Mouse (Mus musculus): ENCODE measurements around the gene Klrb1a.
"Not testable (repeated sequence)": the region's sequence is repeated elsewhere in the genome, so short reads cannot be mapped to it uniquely, and the experiment has no call there.

Gene Klrb1a

DNA sequence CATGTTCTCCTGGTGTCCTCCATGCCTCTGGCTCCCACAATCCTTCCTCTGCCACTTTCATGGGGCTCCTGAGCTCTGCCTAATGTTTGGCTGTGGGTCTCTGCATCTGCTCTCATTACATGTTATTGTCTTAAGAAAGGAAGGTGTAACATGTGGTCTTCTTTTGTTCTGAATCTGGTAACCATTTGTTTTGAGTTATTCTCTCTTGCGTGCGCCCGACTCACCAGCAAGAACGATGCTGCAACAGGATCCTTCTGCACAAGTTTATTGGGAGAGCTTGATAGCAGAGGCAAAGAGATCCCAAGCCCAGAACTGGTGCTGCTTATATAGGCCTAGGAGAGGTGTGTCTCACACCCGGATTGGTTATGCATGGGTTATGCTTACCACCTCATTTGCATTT, at the start of gene Klrb1a:
TSS of gene Klrb1a (minus strand) at position 101 of the 400 bp plus-strand sequence.
- in situ Hi-C loops (cut with MboI; ENCODE audit: low pct_unique_long_range_greater_than_20kb in 1 of 2, low sequenced_read_pairs in 2 of 2, unreplicated experiment in 1 of 2), result loop anchor here in 1 of 2 experiments (25.0 kb wide), 1 partner anchor 614 kb away; no protein-coding TSS in a partner anchor

GRCm38 (mm10) chr6:128669936-128670335, 46.6 kb upstream of the Klrb1a start:
- in situ Hi-C loops (cut with MboI; ENCODE audit: low pct_unique_long_range_greater_than_20kb in 1 of 2, low sequenced_read_pairs in 2 of 2, unreplicated experiment in 1 of 2), result no loop called here

DNA sequence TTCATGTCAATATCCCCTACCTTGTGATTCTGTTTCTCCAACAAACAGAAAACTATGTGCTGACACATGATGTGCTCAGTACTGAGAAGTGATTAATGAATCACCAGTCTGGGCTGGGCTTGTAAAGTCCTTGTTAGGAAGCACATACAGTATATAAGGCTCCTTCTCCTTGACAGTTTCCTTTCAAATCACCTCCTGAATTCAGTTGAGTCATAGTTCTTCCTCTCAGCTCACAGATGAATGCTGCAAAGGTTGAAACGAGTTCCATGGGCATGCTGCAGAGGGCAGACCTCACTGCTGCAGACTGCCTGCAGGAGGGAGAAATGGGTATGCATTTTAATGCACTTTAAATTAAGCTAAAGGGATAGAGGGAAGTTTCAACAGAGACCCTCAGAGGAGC, 38.9 kb upstream of the Klrb1a start, which contains the start of gene Clec2h:
TSS of gene Clec2h (plus strand) at position 180 of the 400 bp plus-strand sequence.
- in situ Hi-C loops (cut with MboI; ENCODE audit: low pct_unique_long_range_greater_than_20kb in 1 of 2, low sequenced_read_pairs in 2 of 2, unreplicated experiment in 1 of 2), result no loop called here

DNA sequence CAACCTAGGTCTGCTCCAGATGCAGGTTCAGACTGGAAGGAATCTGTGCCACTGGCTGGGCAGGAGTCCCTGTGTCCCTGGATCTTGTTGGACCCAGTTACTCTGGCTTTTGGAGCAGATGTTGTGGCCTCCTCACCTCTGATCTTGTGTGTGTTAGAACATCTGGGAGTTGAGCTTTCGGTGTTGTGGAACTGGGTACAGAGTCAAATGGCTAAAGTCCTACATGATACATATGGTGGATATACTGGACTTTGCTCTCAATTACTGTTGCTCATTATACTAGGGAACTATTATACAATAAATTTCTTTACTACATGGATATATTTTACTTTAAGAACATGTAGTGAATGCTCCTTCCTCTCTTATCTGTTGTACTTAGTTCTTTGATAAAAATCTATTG, 37.9 kb upstream of the Klrb1a start:
- in situ Hi-C loops (cut with MboI; ENCODE audit: low pct_unique_long_range_greater_than_20kb in 1 of 2, low sequenced_read_pairs in 2 of 2, unreplicated experiment in 1 of 2), result no loop called here

DNA sequence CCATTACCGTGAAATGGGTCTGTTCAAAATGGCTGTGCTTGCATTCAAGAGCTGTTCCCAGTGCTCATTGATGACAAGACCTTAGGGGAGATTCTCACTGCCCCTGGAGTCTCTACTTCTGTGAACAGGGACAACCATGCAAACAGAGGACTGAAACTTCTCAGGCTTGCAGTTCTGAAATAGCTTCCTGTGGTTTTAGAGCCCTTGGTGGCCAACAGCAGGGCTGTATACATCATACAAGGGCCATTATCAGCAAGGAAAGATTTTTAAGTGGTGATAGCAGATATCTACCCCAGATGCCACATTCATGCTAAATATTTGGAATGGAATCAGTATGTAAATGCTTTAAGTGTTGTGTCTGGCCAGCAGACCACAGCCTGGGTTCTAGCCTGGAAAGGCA, 29.6 kb upstream of the Klrb1a start:
- in situ Hi-C loops (cut with MboI; ENCODE audit: low pct_unique_long_range_greater_than_20kb in 1 of 2, low sequenced_read_pairs in 2 of 2, unreplicated experiment in 1 of 2), result no loop called here

GRCm38 (mm10) chr6:128650827-128651226, 27.5 kb upstream of the Klrb1a start:
- in situ Hi-C loops (cut with MboI; ENCODE audit: low pct_unique_long_range_greater_than_20kb in 1 of 2, low sequenced_read_pairs in 2 of 2, unreplicated experiment in 1 of 2), result not testable (repeated sequence)

DNA sequence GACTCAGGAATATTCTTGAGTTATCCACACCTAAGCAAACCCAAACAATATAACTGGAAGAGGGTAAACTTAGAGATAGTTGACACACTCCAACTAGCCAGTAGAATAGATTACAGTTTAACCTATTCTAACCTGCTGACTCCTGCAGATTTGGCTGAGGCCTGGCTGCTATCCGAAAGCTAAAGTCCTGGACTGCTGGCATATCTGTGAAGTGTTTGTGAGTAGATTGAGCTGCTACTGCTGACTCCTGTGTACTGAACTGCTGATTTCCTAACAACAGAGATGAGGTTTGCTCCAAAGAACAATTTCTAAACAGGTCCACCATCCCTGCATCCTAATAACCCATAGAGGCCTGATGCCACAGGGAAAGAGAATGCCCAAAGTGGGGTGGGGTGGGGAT, 26.9 kb upstream of the Klrb1a start:
- in situ Hi-C loops (cut with MboI; ENCODE audit: low pct_unique_long_range_greater_than_20kb in 1 of 2, low sequenced_read_pairs in 2 of 2, unreplicated experiment in 1 of 2), result no loop called here

DNA sequence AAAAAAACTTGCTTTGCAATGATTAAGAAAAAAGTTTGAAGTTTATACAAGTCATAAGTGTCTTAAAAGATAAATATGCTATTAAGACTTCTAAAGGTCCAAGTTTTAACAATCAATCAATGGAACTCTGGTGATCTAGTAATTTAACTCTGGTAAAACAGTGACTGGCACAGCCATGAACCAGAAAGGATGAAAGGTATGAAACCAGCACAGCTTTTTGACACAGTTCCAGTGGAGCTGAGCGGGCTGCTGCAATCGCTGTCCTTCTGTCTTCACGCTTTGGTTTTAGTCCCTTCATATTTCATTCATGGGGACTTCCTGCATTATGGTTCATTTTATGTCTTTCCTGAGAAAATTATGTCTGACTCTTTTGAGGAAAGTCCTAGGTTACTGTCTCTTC, 26.3 kb upstream of the Klrb1a start:
- in situ Hi-C loops (cut with MboI; ENCODE audit: low pct_unique_long_range_greater_than_20kb in 1 of 2, low sequenced_read_pairs in 2 of 2, unreplicated experiment in 1 of 2), result no loop called here

DNA sequence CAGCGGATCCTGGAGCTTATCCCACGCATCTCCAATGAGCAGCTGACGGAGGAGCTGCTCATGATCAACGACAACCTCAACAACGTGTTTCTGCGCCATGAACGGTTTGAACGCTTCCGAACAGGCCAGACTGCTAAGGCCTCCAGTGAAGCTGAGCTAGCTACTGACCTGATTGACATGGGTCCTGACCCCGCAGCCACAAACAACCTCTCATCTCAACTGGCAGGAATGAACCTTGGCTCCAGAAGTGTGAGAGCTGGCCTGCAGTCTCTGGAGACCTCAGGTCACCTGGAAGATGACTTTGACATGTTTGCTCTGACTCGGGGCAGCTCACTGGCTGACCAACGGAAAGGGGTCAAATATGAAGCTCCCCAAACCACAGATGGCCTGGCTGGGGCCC, 22.4 kb upstream of the Klrb1a start:
- in situ Hi-C loops (cut with MboI; ENCODE audit: low pct_unique_long_range_greater_than_20kb in 1 of 2, low sequenced_read_pairs in 2 of 2, unreplicated experiment in 1 of 2), result not testable (repeated sequence)

GRCm38 (mm10) chr6:128644694-128645093, 21.4 kb upstream of the Klrb1a start:
- in situ Hi-C loops (cut with MboI; ENCODE audit: low pct_unique_long_range_greater_than_20kb in 1 of 2, low sequenced_read_pairs in 2 of 2, unreplicated experiment in 1 of 2), result not testable (repeated sequence)

- in situ Hi-C loops (cut with MboI; ENCODE audit: low pct_unique_long_range_greater_than_20kb in 1 of 2, low sequenced_read_pairs in 2 of 2, unreplicated experiment in 1 of 2), result no loop called here
Observed at GRCm38 (mm10) chr6:128643999-128644398, 20.7 kb upstream of the Klrb1a start.

GRCm38 (mm10) chr6:128641116-128641716, 17.9 kb upstream of the Klrb1a start:
- in situ Hi-C loops (cut with MboI; ENCODE audit: low pct_unique_long_range_greater_than_20kb in 1 of 2, low sequenced_read_pairs in 2 of 2, unreplicated experiment in 1 of 2), result no loop called here

DNA sequence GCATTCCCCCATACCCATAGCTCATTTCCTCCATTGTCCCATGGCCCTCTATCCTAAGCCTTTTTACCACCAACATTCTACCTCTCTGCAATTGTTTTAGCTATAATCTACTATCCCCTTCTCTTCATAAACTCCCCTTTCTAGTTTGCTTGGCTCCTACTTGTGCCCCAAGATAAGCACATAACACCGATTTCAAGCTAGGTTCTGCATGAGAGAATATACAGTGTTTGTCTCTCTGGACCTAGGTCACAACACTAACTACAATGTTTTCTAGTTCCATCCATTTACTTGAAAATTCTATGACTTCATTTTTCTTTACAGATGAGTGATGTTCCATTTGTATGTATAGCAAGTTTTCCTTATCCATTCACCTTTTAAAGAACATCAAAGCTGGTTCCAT, 17.3 kb upstream of the Klrb1a start:
- in situ Hi-C loops (cut with MboI; ENCODE audit: low pct_unique_long_range_greater_than_20kb in 1 of 2, low sequenced_read_pairs in 2 of 2, unreplicated experiment in 1 of 2), result no loop called here

DNA sequence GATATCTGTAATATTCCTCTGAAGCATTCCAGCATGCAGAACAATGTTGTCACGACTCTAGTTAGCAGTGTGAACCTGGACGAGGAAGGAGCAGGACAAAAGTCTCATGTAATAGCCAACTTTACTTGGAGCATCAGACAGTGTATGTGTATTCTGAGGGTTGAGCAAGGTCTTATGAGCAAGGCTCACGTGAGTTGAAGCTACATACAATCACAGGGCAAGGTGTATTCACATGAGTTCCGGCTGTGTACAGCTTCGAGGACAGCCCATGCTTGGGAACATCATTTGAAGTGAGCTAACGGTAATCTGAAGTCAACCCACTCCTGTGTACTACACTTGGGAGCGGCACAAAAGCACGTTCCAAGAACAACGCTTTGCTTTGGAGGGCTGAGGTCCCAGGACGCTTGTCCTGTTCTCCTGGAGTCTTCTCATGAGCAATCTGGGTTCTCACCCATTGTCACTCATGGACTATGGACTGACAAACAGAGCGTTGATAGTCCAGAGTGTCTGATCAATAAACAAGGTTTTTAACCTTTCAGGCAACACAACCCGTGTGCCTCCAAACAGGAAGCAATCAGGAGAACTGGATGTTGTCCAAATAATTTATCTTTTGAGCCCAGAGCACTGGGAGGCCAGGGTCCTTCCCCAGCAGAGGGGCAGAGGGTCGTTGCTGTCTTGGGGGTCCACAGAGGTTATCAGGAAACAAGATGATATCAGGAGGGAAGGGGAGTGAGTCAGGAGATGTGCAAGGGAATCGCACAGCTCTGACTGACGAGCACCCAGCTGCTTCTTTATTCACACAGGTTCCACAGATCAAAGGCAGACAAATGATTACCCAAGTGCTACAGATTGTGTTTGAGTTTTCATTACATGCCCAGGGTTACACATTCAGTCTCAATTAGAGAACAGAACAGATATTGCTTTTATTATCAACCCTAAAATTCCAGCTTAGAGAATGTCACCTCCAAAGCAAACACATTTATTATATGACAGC, 7.9 kb upstream of the Klrb1a start:
- in situ Hi-C loops (cut with MboI; ENCODE audit: low pct_unique_long_range_greater_than_20kb in 1 of 2, low sequenced_read_pairs in 2 of 2, unreplicated experiment in 1 of 2), result not testable (repeated sequence)

- in situ Hi-C loops (cut with MboI; ENCODE audit: low pct_unique_long_range_greater_than_20kb in 1 of 2, low sequenced_read_pairs in 2 of 2, unreplicated experiment in 1 of 2), result loop anchor here (5.0 kb wide), 2 partner anchors 122 to 162 kb away; no protein-coding TSS in a partner anchor
Observed at GRCm38 (mm10) chr6:128629771-128630739, 6.7 kb upstream of the Klrb1a start.

DNA sequence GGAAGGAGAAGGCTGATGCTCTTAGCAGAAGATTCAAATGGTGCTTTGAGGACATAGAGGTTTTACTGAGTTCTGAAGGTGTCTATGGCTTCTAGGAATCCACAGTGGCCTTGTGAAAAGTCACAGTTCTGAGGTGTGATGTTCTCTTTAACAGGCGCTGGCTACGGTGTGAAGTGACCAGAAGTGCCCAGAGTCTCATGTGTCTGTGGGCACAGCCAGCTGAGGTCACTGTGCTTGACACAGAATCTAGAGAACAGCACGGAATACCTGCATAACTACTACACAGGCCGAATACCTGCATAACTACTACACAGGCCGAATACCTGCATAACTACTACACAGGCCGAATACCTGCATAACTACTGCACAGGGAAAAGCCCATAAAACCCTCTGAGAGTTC, 1.9 kb upstream of the Klrb1a start:
- in situ Hi-C loops (cut with MboI; ENCODE audit: low pct_unique_long_range_greater_than_20kb in 1 of 2, low sequenced_read_pairs in 2 of 2, unreplicated experiment in 1 of 2), result loop anchor here (5.0 kb wide), 2 partner anchors 127 to 167 kb away; no protein-coding TSS in a partner anchor

DNA sequence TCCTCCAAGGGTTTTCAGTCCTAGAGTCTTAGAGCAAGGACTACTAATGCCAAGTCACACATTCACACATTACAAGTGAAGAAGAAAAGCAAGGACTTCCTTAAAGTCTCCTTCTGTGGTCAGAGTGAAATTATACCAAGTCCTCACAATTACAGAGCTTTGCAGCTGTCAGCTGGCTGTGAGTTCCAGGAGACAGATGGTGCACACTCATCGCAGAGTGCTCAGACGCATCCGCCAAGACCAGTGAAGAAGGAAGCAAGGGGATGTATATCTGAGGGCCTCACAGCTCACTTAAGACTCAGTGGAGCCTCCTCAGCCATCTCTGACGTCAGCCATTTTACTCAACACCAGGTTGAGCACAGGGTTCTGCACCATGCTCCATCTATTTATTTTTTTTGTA, 1.1 kb upstream of the Klrb1a start:
- in situ Hi-C loops (cut with MboI; ENCODE audit: low pct_unique_long_range_greater_than_20kb in 1 of 2, low sequenced_read_pairs in 2 of 2, unreplicated experiment in 1 of 2), result loop anchor here in 1 of 2 experiments (25.0 kb wide), 1 partner anchor 613 kb away; no protein-coding TSS in a partner anchor

- in situ Hi-C loops (cut with MboI; ENCODE audit: low pct_unique_long_range_greater_than_20kb in 1 of 2, low sequenced_read_pairs in 2 of 2, unreplicated experiment in 1 of 2), result loop anchor here in 1 of 2 experiments (25.0 kb wide), 1 partner anchor 615 kb away; no protein-coding TSS in a partner anchor
Observed at GRCm38 (mm10) chr6:128622733-128623132, 600 bp downstream of the Klrb1a start.

All from mouse embryonic stem cell (cell line).